Mouse (Mus musculus): Measurements from ENCODE around the gene Enox1. TPM values are rescaled to one million over a fixed set of nuclear protein-coding genes. Genes with fewer than 3 reads are reported as not detected.

Gene Enox1
- polyA plus RNA-seq, 1 experiment, result 34.9 TPM

GRCm38 (mm10) chr14:77491731-77492130, 335.2 kb downstream of the Enox1 start:
- DNase-seq (ENCODE audit: low read depth), result no peak
- TF ChIP-seq POLR2A (IDR thresholded peaks at IDR 0.05; ENCODE audit: borderline replicate concordance, extremely low read depth, insufficient read depth, insufficient read length, poor library complexity, severe bottlenecking) (no peak), CTCF (IDR thresholded peaks at IDR 0.05; ENCODE audit: borderline replicate concordance, extremely low read depth, insufficient read depth, insufficient read length) (no peak)

GRCm38 (mm10) chr14:77499996-77500581, 343.5 kb downstream of the Enox1 start:
- peak; percentile 66 for DNase-seq (ENCODE audit: low read depth)
- no peak for TF ChIP-seq CTCF (IDR thresholded peaks at IDR 0.05; ENCODE audit: borderline replicate concordance, extremely low read depth, insufficient read depth, insufficient read length)
- no peak for TF ChIP-seq POLR2A (IDR thresholded peaks at IDR 0.05; ENCODE audit: borderline replicate concordance, extremely low read depth, insufficient read depth, insufficient read length, poor library complexity, severe bottlenecking)

GRCm38 (mm10) chr14:77504458-77505135, 348.0 kb downstream of the Enox1 start:
- DNase-seq (ENCODE audit: low read depth), result no peak

GRCm38 (mm10) chr14:77506341-77506740, 349.8 kb downstream of the Enox1 start:
- TF ChIP-seq POLR2A (IDR thresholded peaks at IDR 0.05; ENCODE audit: borderline replicate concordance, extremely low read depth, insufficient read depth, insufficient read length, poor library complexity, severe bottlenecking), result no peak
- TF ChIP-seq CTCF (IDR thresholded peaks at IDR 0.05; ENCODE audit: borderline replicate concordance, extremely low read depth, insufficient read depth, insufficient read length), result no peak
- peak; percentile 63 for DNase-seq (ENCODE audit: low read depth)

More at GRCm38 (mm10) chr14:77504458-77505135, 348.0 kb downstream of the Enox1 start:
- TF ChIP-seq CTCF (IDR thresholded peaks at IDR 0.05; ENCODE audit: borderline replicate concordance, extremely low read depth, insufficient read depth, insufficient read length) (no peak), POLR2A (IDR thresholded peaks at IDR 0.05; ENCODE audit: borderline replicate concordance, extremely low read depth, insufficient read depth, insufficient read length, poor library complexity, severe bottlenecking) (no peak)

- DNase-seq (ENCODE audit: low read depth), result peak; percentile 42
- TF ChIP-seq CTCF (IDR thresholded peaks at IDR 0.05; ENCODE audit: borderline replicate concordance, extremely low read depth, insufficient read depth, insufficient read length) (no peak), POLR2A (IDR thresholded peaks at IDR 0.05; ENCODE audit: borderline replicate concordance, extremely low read depth, insufficient read depth, insufficient read length, poor library complexity, severe bottlenecking) (no peak)
These were observed 351.5 kb downstream of the Enox1 start for GRCm38 (mm10) chr14:77508036-77508435.

- DNase-seq (ENCODE audit: low read depth), result no peak
- no peak for TF ChIP-seq CTCF (IDR thresholded peaks at IDR 0.05; ENCODE audit: borderline replicate concordance, extremely low read depth, insufficient read depth, insufficient read length)
- no peak for TF ChIP-seq POLR2A (IDR thresholded peaks at IDR 0.05; ENCODE audit: borderline replicate concordance, extremely low read depth, insufficient read depth, insufficient read length, poor library complexity, severe bottlenecking)
These were observed 352.5 kb downstream of the Enox1 start for GRCm38 (mm10) chr14:77509042-77509441.

- TF ChIP-seq POLR2A (IDR thresholded peaks at IDR 0.05; ENCODE audit: borderline replicate concordance, extremely low read depth, insufficient read depth, insufficient read length, poor library complexity, severe bottlenecking) (no peak), CTCF (IDR thresholded peaks at IDR 0.05; ENCODE audit: borderline replicate concordance, extremely low read depth, insufficient read depth, insufficient read length) (no peak)
- no peak for DNase-seq (ENCODE audit: low read depth)
These were observed 353.4 kb downstream of the Enox1 start for GRCm38 (mm10) chr14:77509924-77510323.

- DNase-seq (ENCODE audit: low read depth), result no peak
- TF ChIP-seq POLR2A (IDR thresholded peaks at IDR 0.05; ENCODE audit: borderline replicate concordance, extremely low read depth, insufficient read depth, insufficient read length, poor library complexity, severe bottlenecking), result no peak
- TF ChIP-seq CTCF (IDR thresholded peaks at IDR 0.05; ENCODE audit: borderline replicate concordance, extremely low read depth, insufficient read depth, insufficient read length), result no peak
These were observed 354.7 kb downstream of the Enox1 start for GRCm38 (mm10) chr14:77511137-77511870.

GRCm38 (mm10) chr14:77518017-77518416, 361.5 kb downstream of the Enox1 start:
- DNase-seq (ENCODE audit: low read depth), result no peak
- no peak for TF ChIP-seq POLR2A (IDR thresholded peaks at IDR 0.05; ENCODE audit: borderline replicate concordance, extremely low read depth, insufficient read depth, insufficient read length, poor library complexity, severe bottlenecking)
- TF ChIP-seq CTCF (IDR thresholded peaks at IDR 0.05; ENCODE audit: borderline replicate concordance, extremely low read depth, insufficient read depth, insufficient read length), result no peak

GRCm38 (mm10) chr14:77518941-77519695, 362.6 kb downstream of the Enox1 start:
- no peak for DNase-seq (ENCODE audit: low read depth)
- no peak for TF ChIP-seq CTCF (IDR thresholded peaks at IDR 0.05; ENCODE audit: borderline replicate concordance, extremely low read depth, insufficient read depth, insufficient read length)
- TF ChIP-seq POLR2A (IDR thresholded peaks at IDR 0.05; ENCODE audit: borderline replicate concordance, extremely low read depth, insufficient read depth, insufficient read length, poor library complexity, severe bottlenecking), result no peak

- no peak for DNase-seq (ENCODE audit: low read depth)
- TF ChIP-seq CTCF (IDR thresholded peaks at IDR 0.05; ENCODE audit: borderline replicate concordance, extremely low read depth, insufficient read depth, insufficient read length) (no peak), POLR2A (IDR thresholded peaks at IDR 0.05; ENCODE audit: borderline replicate concordance, extremely low read depth, insufficient read depth, insufficient read length, poor library complexity, severe bottlenecking) (no peak)
These were observed 363.1 kb downstream of the Enox1 start for GRCm38 (mm10) chr14:77519701-77520100.

All from brain, embryonic 14.5 days (tissue).